Mouse (Mus musculus) CH12.LX (cell line): ENCODE measurements around the gene Nmnat2.

Experiments
- CTCF ChIP-seq, 2 experiments: IDR thresholded peaks in 1 of 2; conservative IDR thresholded peaks in 1 of 2; 2 replicates each; pipeline ENCODE4 v1.5.1; 2011 to 2012; ENCODE audit warnings: low read depth in 2 of 2, low read length in 2 of 2, improper control_type of control experiment in 1 of 2, inconsistent platforms in 1 of 2, mild to moderate bottlenecking in 1 of 2, moderate library complexity in 1 of 2
- E2F4 ChIP-seq: IDR thresholded peaks from 2 replicates; pipeline ENCODE4 v1.6.1; 2011; ENCODE audit warnings: low read depth, low read length, improper control_type of control experiment; ENCODE audit not compliant: insufficient replicate concordance
- EP300 ChIP-seq: IDR thresholded peaks from 2 replicates; pipeline ENCODE4 v1.6.1; 2011; ENCODE audit warnings: low read length, improper control_type of control experiment
- HCFC1 ChIP-seq: IDR thresholded peaks from 2 replicates; pipeline ENCODE4 v1.6.1; 2012; ENCODE audit warnings: low read depth, mild to moderate bottlenecking, inconsistent platforms, low read length, improper control_type of control experiment
- KAT2A ChIP-seq: IDR thresholded peaks from 2 replicates; pipeline ENCODE4 v1.6.1; 2012; ENCODE audit warnings: low read length, improper control_type of control experiment, inconsistent platforms; ENCODE audit not compliant: insufficient replicate concordance
- MAFK ChIP-seq: IDR thresholded peaks from 2 replicates; pipeline ENCODE4 v1.6.1; 2011; ENCODE audit warnings: low read length, improper control_type of control experiment; ENCODE audit not compliant: insufficient replicate concordance
- MAX ChIP-seq: IDR thresholded peaks from 2 replicates; pipeline ENCODE4 v1.6.1; 2011; ENCODE audit warnings: low read length, improper control_type of control experiment
- MEF2A ChIP-seq: IDR thresholded peaks from 2 replicates; pipeline ENCODE4 v1.6.1; 2014; ENCODE audit warnings: low read depth, mild to moderate bottlenecking, inconsistent platforms, low read length, improper control_type of control experiment, borderline replicate concordance
- NELFE ChIP-seq: IDR thresholded peaks from 2 replicates; pipeline ENCODE4 v1.6.1; 2011; ENCODE audit warnings: low read depth, low read length, improper control_type of control experiment
- NRF1 ChIP-seq: IDR thresholded peaks from 2 replicates; pipeline ENCODE4 v1.6.1; 2014; ENCODE audit warnings: low read depth, mild to moderate bottlenecking, inconsistent platforms, low read length, improper control_type of control experiment, moderate library complexity
- POLR2A ChIP-seq: IDR thresholded peaks from 2 replicates; pipeline ENCODE4 v1.6.1; 2011; ENCODE audit warnings: low read depth, mild to moderate bottlenecking, improper control_type of control experiment, low read length
- TBP ChIP-seq: conservative IDR thresholded peaks from 2 replicates; pipeline ENCODE4 v1.6.1; 2011; ENCODE audit warnings: low read depth, low read length, improper control_type of control experiment
- UBTF ChIP-seq: IDR thresholded peaks from 2 replicates; pipeline ENCODE4 v1.6.1; 2012; ENCODE audit warnings: low read depth, mild to moderate bottlenecking, inconsistent platforms, low read length, improper control_type of control experiment, moderate library complexity

DNA sequence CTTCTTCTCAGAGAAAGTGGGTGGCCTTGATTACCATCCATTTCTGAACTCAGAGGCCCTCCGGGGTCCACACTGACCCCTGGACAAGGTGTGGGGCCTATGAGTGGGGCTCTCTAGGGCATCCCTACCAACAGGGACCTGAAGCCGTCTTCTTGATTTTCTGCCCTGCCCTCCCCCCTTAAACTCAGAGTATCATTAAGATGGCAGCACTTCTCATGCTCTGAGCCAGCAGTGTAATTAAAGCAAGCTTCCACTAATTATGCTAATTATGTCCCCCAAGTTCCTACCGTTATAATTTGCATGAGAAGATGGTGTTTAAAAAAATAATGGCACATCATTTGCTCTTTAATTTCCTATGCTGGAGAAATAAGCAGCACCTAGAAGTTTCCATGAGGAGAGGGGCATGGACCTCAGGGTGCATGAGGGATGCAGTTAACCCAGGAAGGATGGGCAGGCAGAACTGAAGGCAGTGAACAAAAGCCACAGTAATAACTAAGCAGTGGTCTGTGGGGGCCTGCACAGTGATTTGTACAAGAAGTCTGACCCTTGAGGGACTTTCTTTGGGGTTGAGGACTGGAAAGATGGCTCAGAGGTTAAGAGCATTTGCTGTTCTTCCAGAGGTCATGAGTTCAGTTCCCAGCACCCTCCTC lies 120.4 kb downstream of the Nmnat2 start:
- TF ChIP-seq CTCF (conservative IDR thresholded peaks at IDR 0.05 in 1 of 2, IDR thresholded peaks at IDR 0.05 in 1 of 2; ENCODE audit: low read depth in 2 of 2, low read length in 2 of 2) (no peak), POLR2A (no peak), MEF2A (no peak), MAX (no peak), E2F4 (no peak), NRF1 (no peak), EP300 (no peak), TBP (no peak), NELFE (no peak), HCFC1 (no peak), MAFK (no peak), UBTF (no peak), KAT2A (no peak)
